Mouse (Mus musculus): ENCODE measurements at regions not wholly inside any gene's neighbourhood (a gene's known extent, or its start where the extent isn't known, plus 50 kb on each side); places are given as distances from the start of the nearest gene placed in this dataset.

GRCm38 (mm10) chr2:28287210-28287860 lies 94.5 kb downstream of the Olfm1 start:
- Histone ChIP-seq H3K4me3 (ENCODE audit: insufficient read depth, poor library complexity, severe bottlenecking) (no peak overlapping the region), H3ac (ENCODE audit: control insufficient read depth, insufficient read length, low read depth) (no peak overlapping the region), H3K79me2 (ENCODE audit: control insufficient read depth, insufficient read depth) (no peaks in the 10 kb centered on the region), H3K79me3 (ENCODE audit: low read depth) (no peaks in the 10 kb centered on the region), H3K36me3 (ENCODE audit: control insufficient read depth, insufficient read depth) (no peaks in the 10 kb centered on the region), H3K27me3 (ENCODE audit: control insufficient read depth, insufficient read depth, insufficient read length) (peaks cover 26% of the 10 kb centered on the region)
- TF ChIP-seq CTCF (IDR thresholded peaks at IDR 0.05; ENCODE audit: control insufficient read depth, insufficient read depth, insufficient read length) (no peak), MAX (IDR thresholded peaks at IDR 0.05) (no peak), CEBPB (IDR thresholded peaks at IDR 0.05; ENCODE audit: low read depth) (no peak), MYOG (IDR thresholded peaks at IDR 0.05; ENCODE audit: control insufficient read depth, extremely low read depth, insufficient read length) (no peak), FOSL1 (IDR thresholded peaks at IDR 0.05; ENCODE audit: insufficient read depth, low read length, poor library complexity, severe bottlenecking) (no peak), USF1 (IDR thresholded peaks at IDR 0.05; ENCODE audit: low read depth) (no peak), MYOD1 (IDR thresholded peaks at IDR 0.05; ENCODE audit: control insufficient read depth, insufficient read length, low read depth) (no peak)

- Histone ChIP-seq H3K79me2 (ENCODE audit: control insufficient read depth, insufficient read depth) (no peaks in the 10 kb centered on the region), H3ac (ENCODE audit: control insufficient read depth, insufficient read length, low read depth) (no peak overlapping the region), H3K79me3 (ENCODE audit: low read depth) (no peaks in the 10 kb centered on the region), H3K4me3 (ENCODE audit: insufficient read depth, poor library complexity, severe bottlenecking) (no peak overlapping the region), H3K36me3 (ENCODE audit: control insufficient read depth, insufficient read depth) (no peaks in the 10 kb centered on the region), H3K27me3 (ENCODE audit: control insufficient read depth, insufficient read depth, insufficient read length) (peaks cover 28% of the 10 kb centered on the region)
- TF ChIP-seq MYOG (IDR thresholded peaks at IDR 0.05; ENCODE audit: control insufficient read depth, extremely low read depth, insufficient read length) (no peak), MYOD1 (IDR thresholded peaks at IDR 0.05; ENCODE audit: control insufficient read depth, insufficient read length, low read depth) (no peak), FOSL1 (IDR thresholded peaks at IDR 0.05; ENCODE audit: insufficient read depth, low read length, poor library complexity, severe bottlenecking) (no peak), CEBPB (IDR thresholded peaks at IDR 0.05; ENCODE audit: low read depth) (no peak), USF1 (IDR thresholded peaks at IDR 0.05; ENCODE audit: low read depth) (no peak), MAX (IDR thresholded peaks at IDR 0.05) (no peak), CTCF (IDR thresholded peaks at IDR 0.05; ENCODE audit: control insufficient read depth, insufficient read depth, insufficient read length) (no peak)
Measured at GRCm38 (mm10) chr2:28289339-28289738, 96.5 kb downstream of the Olfm1 start.

GRCm38 (mm10) chr2:28289860-28290471 lies 97.2 kb downstream of the Olfm1 start:
- Histone ChIP-seq H3K36me3 (ENCODE audit: control insufficient read depth, insufficient read depth) (no peaks in the 10 kb centered on the region), H3ac (ENCODE audit: control insufficient read depth, insufficient read length, low read depth) (no peak overlapping the region), H3K79me2 (ENCODE audit: control insufficient read depth, insufficient read depth) (no peaks in the 10 kb centered on the region), H3K4me3 (ENCODE audit: insufficient read depth, poor library complexity, severe bottlenecking) (no peak overlapping the region), H3K27me3 (ENCODE audit: control insufficient read depth, insufficient read depth, insufficient read length) (peaks cover 23% of the 10 kb centered on the region), H3K79me3 (ENCODE audit: low read depth) (no peaks in the 10 kb centered on the region)
- no peak for TF ChIP-seq MAX (IDR thresholded peaks at IDR 0.05)
- no peak for TF ChIP-seq MYOG (IDR thresholded peaks at IDR 0.05; ENCODE audit: control insufficient read depth, extremely low read depth, insufficient read length)
- no peak for TF ChIP-seq MYOD1 (IDR thresholded peaks at IDR 0.05; ENCODE audit: control insufficient read depth, insufficient read length, low read depth)
- TF ChIP-seq USF1 (IDR thresholded peaks at IDR 0.05; ENCODE audit: low read depth) = no peak
- no peak for TF ChIP-seq CTCF (IDR thresholded peaks at IDR 0.05; ENCODE audit: control insufficient read depth, insufficient read depth, insufficient read length)
- no peak for TF ChIP-seq CEBPB (IDR thresholded peaks at IDR 0.05; ENCODE audit: low read depth)
- no peak for TF ChIP-seq FOSL1 (IDR thresholded peaks at IDR 0.05; ENCODE audit: insufficient read depth, low read length, poor library complexity, severe bottlenecking)

GRCm38 (mm10) chr2:28294509-28294908 lies 101.7 kb downstream of the Olfm1 start:
- no peak for TF ChIP-seq CEBPB (IDR thresholded peaks at IDR 0.05; ENCODE audit: low read depth)
- TF ChIP-seq MYOD1 (IDR thresholded peaks at IDR 0.05; ENCODE audit: control insufficient read depth, insufficient read length, low read depth) = no peak
- TF ChIP-seq MAX (IDR thresholded peaks at IDR 0.05) = no peak
- TF ChIP-seq MYOG (IDR thresholded peaks at IDR 0.05; ENCODE audit: control insufficient read depth, extremely low read depth, insufficient read length) = no peak
- no peak for TF ChIP-seq CTCF (IDR thresholded peaks at IDR 0.05; ENCODE audit: control insufficient read depth, insufficient read depth, insufficient read length)
- no peak for TF ChIP-seq FOSL1 (IDR thresholded peaks at IDR 0.05; ENCODE audit: insufficient read depth, low read length, poor library complexity, severe bottlenecking)
- no peak for TF ChIP-seq USF1 (IDR thresholded peaks at IDR 0.05; ENCODE audit: low read depth)
- H3ac ChIP-seq (ENCODE audit: control insufficient read depth, insufficient read length, low read depth) = no peak overlapping the region
- no peaks in the 10 kb centered on the region for H3K79me2 ChIP-seq (ENCODE audit: control insufficient read depth, insufficient read depth)
- H3K79me3 ChIP-seq (ENCODE audit: low read depth) = no peaks in the 10 kb centered on the region
- no peak overlapping the region for H3K4me3 ChIP-seq (ENCODE audit: insufficient read depth, poor library complexity, severe bottlenecking)
- no peaks in the 10 kb centered on the region for H3K36me3 ChIP-seq (ENCODE audit: control insufficient read depth, insufficient read depth)
- peaks cover 34% of the 10 kb centered on the region for H3K27me3 ChIP-seq (ENCODE audit: control insufficient read depth, insufficient read depth, insufficient read length)

GRCm38 (mm10) chr2:28296183-28296582 lies 103.4 kb downstream of the Olfm1 start:
- no peak overlapping the region for H3K4me3 ChIP-seq (ENCODE audit: insufficient read depth, poor library complexity, severe bottlenecking)
- peaks cover 36% of the 10 kb centered on the region for H3K27me3 ChIP-seq (ENCODE audit: control insufficient read depth, insufficient read depth, insufficient read length)
- no peaks in the 10 kb centered on the region for H3K79me2 ChIP-seq (ENCODE audit: control insufficient read depth, insufficient read depth)
- no peak for TF ChIP-seq MYOG (IDR thresholded peaks at IDR 0.05; ENCODE audit: control insufficient read depth, extremely low read depth, insufficient read length)
- no peak for TF ChIP-seq USF1 (IDR thresholded peaks at IDR 0.05; ENCODE audit: low read depth)
- no peak for TF ChIP-seq CTCF (IDR thresholded peaks at IDR 0.05; ENCODE audit: control insufficient read depth, insufficient read depth, insufficient read length)
- no peak for TF ChIP-seq CEBPB (IDR thresholded peaks at IDR 0.05; ENCODE audit: low read depth)
- TF ChIP-seq FOSL1 (IDR thresholded peaks at IDR 0.05; ENCODE audit: insufficient read depth, low read length, poor library complexity, severe bottlenecking) = no peak
- H3K79me3 ChIP-seq (ENCODE audit: low read depth) = no peaks in the 10 kb centered on the region
- H3K36me3 ChIP-seq (ENCODE audit: control insufficient read depth, insufficient read depth) = no peaks in the 10 kb centered on the region
- H3ac ChIP-seq (ENCODE audit: control insufficient read depth, insufficient read length, low read depth) = no peak overlapping the region
